Mouse (Mus musculus) heart, adult 8-10 months (tissue): ENCODE measurements around the gene Hnrnpa3. TPM values are rescaled to one million over a fixed set of nuclear protein-coding genes. Genes with fewer than 3 reads are reported as not detected.
"Not testable (repeated sequence)": the region's sequence is repeated elsewhere in the genome, so short reads cannot be mapped to it uniquely, and the experiment has no call there.

Experiments used
- DNase-seq: peaks from one replicate; pipeline ENCODE4 v3.0.0; 2022; ENCODE audit warnings: low spot score
- total RNA-seq, 4 experiments: library from RNA; stranded (reverse); gene quantifications; 2 replicates each; pipeline ENCODE4 v1.2.4; 2022

Gene Hnrnpa3
- 100 to 1,000 TPM; 132 to 185 (median 159) TPM for total RNA-seq

GRCm38 (mm10) chr2:75658727-75659628 is at the start of gene Hnrnpa3:
Hnrnpa3 (plus strand) TSS chr2:75659261.
- peak; percentile 97 for DNase-seq

GRCm38 (mm10) chr2:75609971-75610370 is 49.1 kb upstream of the Hnrnpa3 start:
- DNase-seq = no peak

DNA sequence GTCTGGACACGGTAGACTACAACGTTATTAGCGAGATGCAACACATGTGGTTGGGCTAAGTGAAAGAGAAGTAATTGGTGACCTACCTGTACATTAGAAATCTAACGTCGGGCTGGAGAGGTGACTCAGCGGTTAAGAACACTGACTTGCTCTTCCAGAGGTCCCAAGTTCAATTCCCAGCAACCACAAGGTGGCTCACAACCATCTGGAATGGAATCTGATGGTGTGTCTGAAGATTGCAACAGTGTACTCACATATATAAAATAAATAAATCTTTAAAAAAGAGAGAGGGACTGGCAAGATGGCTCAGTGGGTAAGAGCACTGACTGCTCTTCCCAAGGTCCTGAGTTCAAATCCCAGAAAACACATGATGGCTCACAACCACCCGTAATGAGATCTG is 48.5 kb upstream of the Hnrnpa3 start:
- not testable (repeated sequence) for DNase-seq

DNA sequence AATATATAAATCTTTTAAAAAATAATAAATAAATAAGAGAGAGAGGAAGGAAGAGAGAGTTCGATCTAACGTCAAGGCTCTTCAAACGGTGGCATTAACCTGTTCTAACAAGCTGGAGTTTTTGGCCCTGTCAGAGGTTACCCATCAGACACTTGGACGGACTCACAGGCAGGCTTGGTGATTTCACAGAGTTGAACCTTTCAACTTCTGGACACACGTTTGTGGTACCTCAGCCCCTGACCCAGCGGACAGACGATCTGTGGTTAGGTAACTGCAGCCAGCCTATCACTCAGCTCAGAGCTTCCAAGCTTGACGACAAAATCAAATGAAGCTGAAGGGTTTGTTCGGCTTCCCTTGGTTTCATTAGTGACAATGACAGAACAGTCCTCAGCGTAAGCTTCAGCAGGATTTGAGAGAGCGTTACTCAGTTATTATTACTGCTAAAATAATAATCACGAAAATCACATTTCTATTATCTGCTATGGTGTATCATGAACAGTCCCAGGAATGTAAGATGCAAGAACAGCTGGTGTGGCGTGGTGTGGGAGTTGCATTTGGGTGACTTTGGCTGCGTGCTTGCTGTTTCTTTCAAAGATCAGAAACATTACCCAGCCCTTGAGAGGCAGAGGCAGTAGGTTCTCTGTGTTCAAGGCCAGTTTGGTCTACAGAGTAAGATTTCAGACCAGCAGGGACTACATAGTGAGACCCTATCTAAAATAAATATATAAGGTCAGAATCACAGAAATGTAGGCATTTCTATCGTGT is 47.8 kb upstream of the Hnrnpa3 start:
- no peak for DNase-seq

- no peak for DNase-seq
These were observed 47.1 kb upstream of the Hnrnpa3 start for GRCm38 (mm10) chr2:75612006-75612405.

DNA sequence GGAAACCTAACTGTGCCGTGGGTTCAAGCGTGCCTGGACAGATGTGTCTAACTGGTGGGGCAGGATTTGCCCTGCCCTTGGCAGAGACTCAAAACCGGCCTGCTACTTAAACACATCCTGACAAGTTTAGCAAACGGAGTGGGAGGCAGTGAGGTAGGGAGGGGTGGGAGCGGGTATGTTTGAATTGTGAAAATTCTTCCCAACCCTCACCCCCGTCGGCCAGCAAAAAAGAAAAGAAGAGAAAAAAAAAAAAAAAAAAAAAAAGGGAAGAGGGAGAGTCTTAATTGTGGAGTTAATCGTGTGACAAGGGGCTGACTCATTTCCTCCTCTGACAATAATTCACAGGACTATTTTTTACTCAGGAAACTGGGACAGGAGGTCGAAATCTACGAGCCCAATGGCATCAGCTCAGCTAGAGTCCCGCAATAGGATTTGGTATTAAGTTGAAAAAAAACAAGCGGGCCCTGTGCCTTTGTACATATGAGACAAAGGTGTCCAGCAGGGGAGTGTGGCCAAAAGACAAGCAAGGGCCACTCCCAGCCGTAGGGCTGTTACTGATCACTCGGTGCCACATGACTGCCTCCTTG is 46.0 kb upstream of the Hnrnpa3 start:
- DNase-seq = peak; percentile 65

- no peak for DNase-seq
These were observed 44.5 kb upstream of the Hnrnpa3 start for GRCm38 (mm10) chr2:75614577-75614976.

GRCm38 (mm10) chr2:75616911-75617310 is 42.1 kb upstream of the Hnrnpa3 start:
- DNase-seq = no peak

GRCm38 (mm10) chr2:75618712-75619111 is 40.3 kb upstream of the Hnrnpa3 start:
- DNase-seq = no peak

DNA sequence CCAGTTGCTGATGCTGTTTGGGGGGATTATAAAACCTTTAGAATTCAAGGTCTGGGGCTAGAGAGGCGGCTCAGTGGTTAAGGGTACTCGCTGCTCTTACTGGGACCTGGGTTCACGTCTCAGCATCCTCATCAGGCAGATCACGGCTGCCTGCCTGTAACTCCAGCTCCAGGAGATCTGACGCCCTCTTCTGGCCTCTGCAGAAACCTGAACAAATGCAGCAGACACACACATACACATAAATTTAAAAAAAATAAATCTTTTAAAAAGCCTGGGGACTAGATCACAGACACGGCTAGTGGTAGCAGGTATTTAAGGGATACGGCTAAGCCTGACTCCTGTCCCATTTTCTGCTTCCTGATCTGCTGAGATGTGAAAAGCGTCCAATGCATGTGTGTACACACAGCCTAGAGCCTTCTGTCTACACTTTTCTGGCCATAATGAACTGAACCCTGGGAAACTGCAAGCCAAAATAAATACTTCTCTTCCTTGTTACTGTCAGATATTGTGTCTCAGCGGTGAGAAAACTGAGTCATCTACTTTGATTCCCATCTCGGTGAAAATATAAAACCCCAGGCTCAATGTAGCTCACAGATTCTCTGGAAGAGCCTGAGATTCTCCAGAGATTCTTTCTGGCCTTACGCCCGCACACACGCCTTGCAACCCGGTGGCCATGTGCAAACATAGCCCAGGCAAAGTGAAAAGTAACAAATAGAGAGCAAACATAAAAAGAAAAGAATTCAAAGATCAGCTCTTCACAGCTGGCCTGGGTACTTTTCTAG is 37.0 kb upstream of the Hnrnpa3 start:
- DNase-seq = no peak

DNA sequence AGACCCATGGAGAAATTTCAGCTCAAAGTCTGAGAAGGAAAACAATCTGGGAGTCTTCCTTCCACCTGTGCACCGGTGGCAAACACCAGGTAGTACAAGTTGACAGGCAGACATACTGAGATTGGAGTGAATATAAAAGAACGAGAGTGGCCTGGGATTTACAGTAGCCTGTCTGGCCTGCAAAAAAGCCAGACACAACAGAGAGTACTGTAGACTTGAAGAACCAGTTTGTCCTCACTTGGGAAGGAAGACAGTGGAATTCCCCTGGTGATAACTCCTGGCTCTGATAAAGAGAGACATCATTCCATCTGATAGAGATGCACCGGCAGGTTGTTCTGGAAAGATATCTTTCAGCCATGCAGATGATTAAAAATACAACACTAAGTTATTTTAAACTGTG is 34.0 kb upstream of the Hnrnpa3 start:
- no peak for DNase-seq

DNA sequence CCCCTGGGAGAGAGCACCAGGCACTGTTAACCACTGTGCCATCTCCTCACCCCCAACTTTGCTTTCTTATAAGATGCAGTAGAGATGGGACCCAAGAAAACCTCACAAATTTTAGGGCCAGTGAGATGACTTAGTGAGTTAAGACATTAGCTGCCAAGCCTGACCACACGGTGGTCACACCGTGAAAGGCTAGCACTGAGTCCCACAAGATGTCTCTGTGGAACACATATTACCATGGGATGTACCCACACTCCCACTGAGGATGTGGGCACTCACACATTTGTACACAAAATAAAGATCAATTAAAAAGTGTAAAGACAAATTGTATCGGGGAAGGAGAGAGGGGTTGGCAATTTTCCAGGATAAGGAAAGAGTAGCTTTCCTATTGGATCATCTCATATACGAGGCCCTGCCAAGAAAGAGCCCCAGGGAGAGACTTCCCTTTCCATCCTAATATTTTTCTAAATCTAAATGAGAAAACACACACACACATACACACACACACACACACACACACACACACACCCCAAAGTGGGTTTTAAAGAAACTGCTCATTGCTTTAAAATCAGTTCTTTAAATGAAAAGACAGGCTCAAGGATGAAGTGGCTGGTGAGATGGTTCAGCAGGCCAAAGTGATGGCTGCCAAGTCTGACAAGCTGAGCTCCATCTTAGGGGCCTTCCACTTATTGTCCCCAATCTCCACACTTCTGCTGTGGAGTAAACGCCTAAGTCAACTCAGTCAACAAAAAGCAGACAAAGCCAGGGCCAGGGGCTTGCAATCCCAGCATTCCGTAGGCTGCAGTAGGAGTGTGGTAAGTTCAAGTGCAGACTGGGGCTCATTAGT is 32.2 kb upstream of the Hnrnpa3 start:
- DNase-seq = no peak

DNA sequence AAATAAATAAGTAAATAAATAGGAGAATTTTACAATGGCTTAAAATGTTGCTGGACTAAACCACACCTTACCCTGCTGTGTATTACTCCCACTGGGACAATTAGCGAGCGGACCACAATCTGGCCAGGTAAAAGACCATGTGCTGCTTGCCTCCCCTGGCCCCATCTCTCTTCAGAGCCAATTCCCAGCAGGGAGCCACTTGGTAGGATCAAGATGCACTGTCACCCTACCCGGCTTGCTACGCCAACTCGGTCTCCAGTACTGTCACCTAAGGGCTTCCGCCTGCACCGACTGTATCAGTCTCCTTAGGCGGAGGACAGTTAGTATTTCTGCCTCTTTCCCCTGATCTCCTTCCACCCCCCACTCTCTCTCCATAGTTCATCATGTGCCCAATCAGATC is 30.6 kb upstream of the Hnrnpa3 start:
- DNase-seq = no peak

DNA sequence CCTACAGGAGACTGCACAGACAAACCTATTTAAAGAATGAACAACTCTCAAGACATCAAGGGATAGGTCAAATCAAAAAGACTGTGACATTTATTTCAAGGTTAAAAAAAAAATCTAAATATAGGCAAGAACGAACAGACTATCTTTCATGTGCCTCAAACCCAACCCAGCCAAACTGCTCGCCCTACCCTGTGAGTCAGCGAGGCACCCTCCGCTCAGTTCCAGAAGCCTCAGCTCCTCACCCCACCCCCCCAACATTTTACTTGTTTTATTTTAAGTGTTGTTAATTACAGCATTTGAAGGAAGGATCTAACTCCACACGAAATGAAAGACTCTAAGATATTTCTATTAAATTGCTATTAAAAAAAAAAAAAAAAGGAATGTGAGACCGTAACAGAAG is 27.6 kb upstream of the Hnrnpa3 start:
- no peak for DNase-seq

GRCm38 (mm10) chr2:75632043-75632442 is 27.0 kb upstream of the Hnrnpa3 start:
- DNase-seq = no peak

- no peak for DNase-seq
These were observed 26.3 kb upstream of the Hnrnpa3 start for GRCm38 (mm10) chr2:75632721-75633181.

DNA sequence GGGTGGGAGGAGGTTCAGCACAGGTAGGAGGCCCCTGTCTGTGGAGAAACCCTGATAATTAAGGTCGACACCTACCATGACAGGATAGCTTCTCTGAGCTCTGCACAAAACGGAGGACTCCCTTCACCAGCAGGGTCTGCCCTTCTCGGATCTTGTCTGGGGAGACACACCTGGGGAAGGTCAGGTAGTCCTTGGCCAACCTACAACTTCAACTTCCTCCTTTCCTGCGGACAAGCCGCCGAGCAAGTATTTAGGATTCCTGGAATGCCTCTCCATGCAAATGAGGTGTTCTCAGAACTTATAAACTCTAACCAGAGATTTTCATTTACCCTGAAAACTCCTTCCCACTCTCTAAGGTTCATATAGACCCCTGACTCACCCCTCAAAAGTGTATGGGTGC is 25.7 kb upstream of the Hnrnpa3 start:
- DNase-seq = no peak

- DNase-seq = no peak
These were observed 25.3 kb upstream of the Hnrnpa3 start for GRCm38 (mm10) chr2:75633784-75634183.

GRCm38 (mm10) chr2:75634431-75634830 is 24.6 kb upstream of the Hnrnpa3 start:
- not testable (repeated sequence) for DNase-seq

GRCm38 (mm10) chr2:75636261-75637054 is 22.6 kb upstream of the Hnrnpa3 start:
- no peak for DNase-seq
